Comparison of ENCODE assay signal across 7 mouse cellular contexts in genomic region chr11:89302056-89302815, GRCm38 (mm10). TPM values are rescaled to one million over a fixed set of nuclear protein-coding genes. Genes with fewer than 3 reads are reported as not detected.
DNase-seq lines count a peak whose midpoint lies in the region; ATAC-seq lines count a peak whose summit lies in the region.

Gene Nog, minus strand, starts transcription at chr11:89302332.

- peak within 1 kb of the TSS; percentile 99 for H3K4me2 ChIP-seq in intestine, embryonic 15.5 days (replicated peaks)
- peak within 1 kb of the TSS; percentile 90 for H3K4me2 ChIP-seq in midbrain, embryonic 15.5 days

- WGBS in intestine, embryonic 15.5 days = under 1% methylated on average over 84 of the region's 97 CpGs
- under 1% methylated on average over 90 of the region's 97 CpGs for WGBS in midbrain, embryonic 15.5 days

- no peaks in the 10 kb centered on the region for H3K36me3 ChIP-seq in intestine, embryonic 15.5 days
- H3K36me3 ChIP-seq in midbrain, embryonic 15.5 days (replicated peaks) = no peaks in the 10 kb centered on the region

- peak within 1 kb of the TSS; percentile 54 for H3K4me3 ChIP-seq in brown adipose tissue, adult 24 weeks (ENCODE audit: insufficient read depth, low read depth, low read length)
- peak within 1 kb of the TSS; percentile 64 for H3K4me3 ChIP-seq in intestine, embryonic 15.5 days (replicated peaks)
- peak within 1 kb of the TSS; percentile 62 for H3K4me3 ChIP-seq in midbrain, embryonic 15.5 days

- no peaks in the 10 kb centered on the region; the same call in 1 of the 2 replicates for H3K4me1 ChIP-seq in brown adipose tissue, adult 24 weeks (ENCODE audit: control insufficient read depth, insufficient read depth, insufficient read length, low read length)
- peaks cover 22% of the 10 kb centered on the region for H3K4me1 ChIP-seq in intestine, embryonic 15.5 days (replicated peaks)
- peaks cover 34% of the 10 kb centered on the region for H3K4me1 ChIP-seq in midbrain, embryonic 15.5 days

- DNase-seq in R1 (ENCODE audit: low read depth, low spot score) = peak; percentile 89
- DNase-seq in frontal cortex, postnatal 10 days (ENCODE audit: low spot score in 2 of 2) = peak; percentile 37 to 61
- DNase-seq in left cerebral cortex, postnatal 10 days (ENCODE audit: extremely low spot score in 1 of 2, low spot score in 2 of 2) = peak; percentile 61 to 72
- DNase-seq in thymus, adult 18-20 months = peak; percentile 9 to 16

- peak within 1 kb of the TSS; percentile 60 for H3K9ac ChIP-seq in intestine, embryonic 15.5 days
- H3K9ac ChIP-seq in midbrain, embryonic 15.5 days = peak within 1 kb of the TSS; percentile 52

- H3K27ac ChIP-seq in brown adipose tissue, adult 24 weeks (replicated peaks; ENCODE audit: low read depth, low read length) = no peak within 1 kb of the TSS
- peak within 1 kb of the TSS; percentile 84 for H3K27ac ChIP-seq in intestine, embryonic 15.5 days
- peak within 1 kb of the TSS; percentile 91 for H3K27ac ChIP-seq in midbrain, embryonic 15.5 days

- H3K27me3 ChIP-seq in intestine, embryonic 15.5 days (replicated peaks) = peaks cover 28% of the 10 kb centered on the region
- no peaks in the 10 kb centered on the region for H3K27me3 ChIP-seq in midbrain, embryonic 15.5 days (replicated peaks)

- peak; percentile 55 for ATAC-seq in intestine, embryonic 15.5 days
- ATAC-seq in midbrain, embryonic 15.5 days (replicated peaks) = peak; percentile 59

- no peaks in the 10 kb centered on the region for H3K9me3 ChIP-seq in intestine, embryonic 15.5 days
- no peaks in the 10 kb centered on the region for H3K9me3 ChIP-seq in midbrain, embryonic 15.5 days

- intact Hi-C loops in left cerebral cortex, postnatal 10 days (cut with DNase I) = loop anchor here (5.0 to 10.0 kb wide), 4 partner anchors 60 to 623 kb away; no protein-coding TSS in a partner anchor

RNA-seq across cellular contexts. Expression of gene Nog, which starts in this region (rescaled TPM):
- polyA plus RNA-seq in brown adipose tissue, adult 24 weeks (2012; ENCODE audit: insufficient read depth, insufficient read length, missing spikeins) = 0.67 TPM in 1 of 2 replicates, not detected in the other
- 2.6 and 2.7 TPM in 2 replicates for polyA plus RNA-seq in intestine, embryonic 15.5 days (2015; fragmentation: Nextera tagmentation; extraction: Ambion mirVana)
- 10 to 100 TPM; 13.0 to 13.7 TPM for total RNA-seq in left cerebral cortex, postnatal 10 days (2021)
- 3.6 and 3.8 TPM in 2 replicates for polyA plus RNA-seq in midbrain, embryonic 15.5 days (2015; fragmentation: Nextera tagmentation; extraction: Ambion mirVana)

Comparison
In these comparisons a context has a peak if more than half of its experiments do, and no peak if none do; other contexts are left out.
1. DNase-seq: peak in every context shown above with its lines; median percentile 89 in R1; 66 in left cerebral cortex, postnatal 10 days; 49 in frontal cortex, postnatal 10 days; 12 in thymus, adult 18-20 months.